Mouse (Mus musculus) C2C12 (cell line): ENCODE results near the gene Mtx1. TPM values are rescaled to one million over a fixed set of nuclear protein-coding genes. Genes with fewer than 3 reads are reported as not detected.
A peak's percentile ranks its signal among the peaks of the same experiment; 100 is the strongest.

Source experiments
- H3K27me3 ChIP-seq: one replicate; pipeline ENCODE4 v1.6.1; 2011; ENCODE audit not compliant: control insufficient read depth, insufficient read depth, insufficient read length
- H3K36me3 ChIP-seq: one replicate; pipeline ENCODE4 v1.6.1; 2011; ENCODE audit not compliant: control insufficient read depth, insufficient read depth
- H3K4me3 ChIP-seq: one replicate; pipeline ENCODE4 v1.5.1; 2011; ENCODE audit warnings: mild to moderate bottlenecking, control low read depth; ENCODE audit not compliant: poor library complexity, insufficient read depth, severe bottlenecking
- H3K79me2 ChIP-seq: one replicate; pipeline ENCODE4 v1.6.1; 2011; ENCODE audit not compliant: control insufficient read depth, insufficient read depth
- H3K79me3 ChIP-seq: one replicate; pipeline ENCODE4 v1.6.1; 2011; ENCODE audit warnings: low read depth, control low read depth
- H3ac ChIP-seq: one replicate; pipeline ENCODE3; 2011; ENCODE audit warnings: low read depth; ENCODE audit not compliant: control insufficient read depth, insufficient read length
- CEBPB ChIP-seq: IDR thresholded peaks from one replicate; pipeline ENCODE4 v1.6.1; 2011; ENCODE audit warnings: low read depth, mild to moderate bottlenecking, control low read depth, moderate library complexity
- CTCF ChIP-seq: IDR thresholded peaks from one replicate; pipeline ENCODE4 v1.5.1; 2011; ENCODE audit not compliant: control insufficient read depth, insufficient read depth, insufficient read length
- FOSL1 ChIP-seq: IDR thresholded peaks from one replicate; pipeline ENCODE4 v1.8.0; 2011; ENCODE audit warnings: mild to moderate bottlenecking, low read length; ENCODE audit not compliant: poor library complexity, insufficient read depth, severe bottlenecking
- MAX ChIP-seq: IDR thresholded peaks from one replicate; pipeline ENCODE4 v1.6.1; 2011; ENCODE audit warnings: mild to moderate bottlenecking, control low read depth
- MYOD1 ChIP-seq: IDR thresholded peaks from one replicate; pipeline ENCODE4 v1.6.1; 2011; ENCODE audit warnings: low read depth; ENCODE audit not compliant: control insufficient read depth, insufficient read length
- MYOG ChIP-seq: IDR thresholded peaks from one replicate; pipeline ENCODE4 v1.6.1; 2011; ENCODE audit not compliant: control insufficient read depth, insufficient read length; ENCODE audit errors: extremely low read depth
- USF1 ChIP-seq: IDR thresholded peaks from one replicate; pipeline ENCODE4 v1.6.1; 2011; ENCODE audit warnings: low read depth, mild to moderate bottlenecking, control low read depth, moderate library complexity
- polyA plus RNA-seq: library from polyadenylated mRNA; unstranded; fragments of >200 nt; fragmentation: generic; extraction: Trizol; gene quantifications from one replicate; pipeline ENCODE4 v1.2.1, GENCODE M21; 2012; ENCODE audit warnings: missing spikeins

The Mtx1 gene
- polyA plus RNA-seq, 1 experiment, result 248 TPM

GRCm38 (mm10) chr3:89208736-89209135 lies 18.2 kb downstream of the Mtx1 start:
- H3ac ChIP-seq, result no peak overlapping the region
- H3K79me2 ChIP-seq, result peaks cover 30% of the 10 kb centered on the region
- H3K36me3 ChIP-seq, result peaks cover 53% of the 10 kb centered on the region
- peaks cover 11% of the 10 kb centered on the region for H3K79me3 ChIP-seq
- H3K27me3 ChIP-seq, result no peaks in the 10 kb centered on the region
- no peak overlapping the region for H3K4me3 ChIP-seq
- TF ChIP-seq MYOG (no peak), USF1 (no peak), MAX (no peak)

- Histone ChIP-seq H3ac (no peak overlapping the region), H3K36me3 (peaks cover 53% of the 10 kb centered on the region), H3K79me3 (peaks cover 6% of the 10 kb centered on the region), H3K27me3 (no peaks in the 10 kb centered on the region), H3K79me2 (peaks cover 27% of the 10 kb centered on the region), H3K4me3 (no peak overlapping the region)
- TF ChIP-seq MYOG (no peak), USF1 (no peak), FOSL1 (no peak), MYOD1 (no peak), MAX (no peak), CEBPB (no peak), CTCF (no peak)
These were observed 18.7 kb downstream of the Mtx1 start for GRCm38 (mm10) chr3:89208075-89208657.

- Histone ChIP-seq H3ac (no peak overlapping the region), H3K4me3 (no peak overlapping the region), H3K79me3 (no peaks in the 10 kb centered on the region), H3K79me2 (peaks cover 16% of the 10 kb centered on the region), H3K27me3 (no peaks in the 10 kb centered on the region), H3K36me3 (peaks cover 50% of the 10 kb centered on the region)
- TF ChIP-seq MYOG, result no peak
- no peak for TF ChIP-seq FOSL1
- no peak for TF ChIP-seq CTCF
- TF ChIP-seq CEBPB, result no peak
- no peak for TF ChIP-seq MAX
These were observed 20.2 kb downstream of the Mtx1 start for GRCm38 (mm10) chr3:89206695-89207094.

- peaks cover 10% of the 10 kb centered on the region for H3K79me2 ChIP-seq
- H3K79me3 ChIP-seq, result no peaks in the 10 kb centered on the region
- H3K27me3 ChIP-seq, result no peaks in the 10 kb centered on the region
- no peak for TF ChIP-seq MYOG
- TF ChIP-seq MYOD1, result no peak
- no peak for TF ChIP-seq MAX
- no peak for TF ChIP-seq CEBPB
- TF ChIP-seq CTCF, result no peak
- TF ChIP-seq FOSL1, result no peak
- no peak for TF ChIP-seq USF1
- no peak overlapping the region for H3ac ChIP-seq
- no peak overlapping the region for H3K4me3 ChIP-seq
- peaks cover 47% of the 10 kb centered on the region for H3K36me3 ChIP-seq
These were observed 20.8 kb downstream of the Mtx1 start for GRCm38 (mm10) chr3:89206079-89206478.

GRCm38 (mm10) chr3:89203142-89203514 lies 23.8 kb downstream of the Mtx1 start:
- H3K27me3 ChIP-seq, result no peaks in the 10 kb centered on the region
- H3K79me3 ChIP-seq, result no peaks in the 10 kb centered on the region
- peaks cover 6% of the 10 kb centered on the region for H3K79me2 ChIP-seq
- no peak for TF ChIP-seq MYOG
- no peak for TF ChIP-seq MYOD1
- TF ChIP-seq CEBPB, result no peak
- TF ChIP-seq FOSL1, result no peak
- TF ChIP-seq USF1, result no peak
- TF ChIP-seq CTCF, result no peak
- peak overlapping the region; percentile 52 for H3K4me3 ChIP-seq
- peak overlapping the region; percentile 62 for H3ac ChIP-seq
- peaks cover 26% of the 10 kb centered on the region for H3K36me3 ChIP-seq

- no peaks in the 10 kb centered on the region for H3K79me3 ChIP-seq
- H3K36me3 ChIP-seq, result peaks cover 20% of the 10 kb centered on the region
- TF ChIP-seq MYOD1, result no peak
- peak; percentile 39 for TF ChIP-seq MAX
- TF ChIP-seq CTCF, result no peak
- peak; percentile 70 for TF ChIP-seq CEBPB
- no peak for TF ChIP-seq FOSL1
- TF ChIP-seq MYOG, result no peak
- TF ChIP-seq USF1, result peak; percentile 100
- H3K79me2 ChIP-seq, result peaks cover 6% of the 10 kb centered on the region
- peak within 1 kb of the TSS; percentile 62 for H3ac ChIP-seq
- H3K4me3 ChIP-seq, result peak within 1 kb of the TSS; percentile 52
- no peaks in the 10 kb centered on the region for H3K27me3 ChIP-seq
These were observed 24.4 kb downstream of the Mtx1 start, which contains the start of gene Gba for GRCm38 (mm10) chr3:89202253-89203141. Gba (plus strand) TSS chr3:89202928.
